Mouse (Mus musculus): ENCODE measurements at regions not wholly inside any gene's neighbourhood (a gene's known extent, or its start where the extent isn't known, plus 50 kb on each side); places are given as distances from the start of the nearest gene placed in this dataset.

DNA sequence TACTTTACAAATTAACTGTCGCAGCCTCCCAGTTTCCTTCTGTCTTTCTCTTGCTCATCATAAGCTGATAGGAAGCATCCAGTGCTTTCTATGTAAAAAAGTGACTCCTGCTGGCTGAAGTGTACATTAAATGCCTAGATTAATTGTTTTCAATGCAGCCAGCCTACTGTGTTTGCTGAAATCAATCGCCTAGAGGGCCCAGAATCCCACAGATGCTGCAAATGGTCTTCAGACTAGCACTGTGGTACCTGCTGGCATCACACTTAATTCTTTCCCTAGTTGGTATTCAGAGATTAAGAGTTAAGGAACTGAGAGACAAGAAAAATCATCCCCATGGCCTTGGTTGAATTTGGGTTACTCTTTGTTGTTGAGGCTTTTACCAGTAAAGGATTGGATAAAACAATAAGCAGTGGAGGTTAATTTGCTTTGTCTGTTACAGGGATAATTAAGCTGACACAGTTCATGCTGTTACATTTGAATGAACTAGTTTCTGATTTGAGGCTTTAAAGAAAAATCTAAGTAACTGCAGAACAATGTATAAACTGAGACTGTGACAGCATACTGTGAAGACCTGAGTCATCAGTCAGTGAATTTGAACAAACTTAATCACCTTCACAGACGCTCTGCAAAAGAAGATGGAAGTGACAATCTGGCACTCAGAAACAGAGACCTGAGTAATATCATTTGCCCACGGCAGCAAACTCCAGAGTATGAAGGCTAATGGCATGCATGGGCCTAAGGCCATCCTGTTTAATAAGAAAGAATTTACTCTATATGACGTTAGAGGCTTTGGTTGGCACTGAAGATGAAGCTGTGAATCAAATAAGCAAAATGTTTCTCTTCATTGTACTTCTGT, 339.0 kb upstream of the Ddi1 start:
- DNase-seq (ENCODE audit: low spot score in 2 of 2): no peak
